Mouse (Mus musculus): ENCODE results near the gene Nipal1. TPM values are rescaled to one million over a fixed set of nuclear protein-coding genes. Genes with fewer than 3 reads are reported as not detected.

The Nipal1 gene
- polyA plus RNA-seq, 1 experiment from 2014 or later: 0.80 TPM

DNA sequence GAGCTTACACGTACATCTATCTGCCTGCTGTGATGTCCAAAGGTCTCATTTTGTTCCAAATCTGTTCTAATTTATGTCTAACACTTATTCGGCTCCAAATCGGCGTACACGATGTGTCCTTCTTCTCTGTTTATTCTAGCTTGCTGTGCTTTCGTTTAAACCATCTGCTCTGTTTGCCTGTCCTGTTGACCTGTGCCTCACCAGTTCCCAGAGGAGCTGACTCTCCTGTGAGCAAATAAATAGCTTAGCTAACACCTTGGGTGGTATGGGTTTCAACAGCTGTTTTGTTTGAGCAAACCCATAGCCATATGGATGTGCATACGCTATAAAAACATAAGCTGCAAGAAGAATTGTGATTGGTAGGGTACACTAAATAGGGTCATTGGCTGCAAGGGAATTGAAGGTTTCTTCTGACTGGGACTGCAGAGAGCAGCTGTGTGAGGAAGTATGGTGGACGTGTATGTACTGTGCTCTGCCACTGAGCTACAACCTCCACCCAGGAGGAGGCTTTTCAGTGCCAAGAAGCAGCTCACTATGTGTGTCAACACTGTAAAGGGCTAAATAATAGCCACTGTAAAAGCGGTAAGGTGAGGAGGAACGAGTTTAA is 5.6 kb downstream of the Nipal1 start:
- H3K36me3 ChIP-seq (replicated peaks; ENCODE audit: control insufficient read depth, insufficient read depth, low read depth, low read length): no peaks in the 10 kb centered on the region
- no peak overlapping the region for H3K4me3 ChIP-seq (ENCODE audit: low read depth, low read length)
- H3K4me1 ChIP-seq (ENCODE audit: control insufficient read depth, insufficient read depth, low read length): no peaks in the 10 kb centered on the region; the same call in 1 of the 2 replicates
- no peaks in the 10 kb centered on the region for H3K9me3 ChIP-seq (replicated peaks; ENCODE audit: control insufficient read depth, low read length)
- no peak overlapping the region for H3K9ac ChIP-seq (replicated peaks; ENCODE audit: low read length)
- ATAC-seq (replicated peaks; ENCODE audit: insufficient number of reproducible peaks, low FRiP score, low TSS enrichment, low read depth) (no peak), DNase-seq (ENCODE audit: low spot score) (no peak)
- no peak overlapping the region for H3K27ac ChIP-seq (replicated peaks; ENCODE audit: low read depth, low read length)
- H3K27me3 ChIP-seq (ENCODE audit: control insufficient read depth, insufficient read depth, low read length): no peaks in the 10 kb centered on the region
- WGBS: 59% methylated on average over 10 of the region's 10 CpGs
- no peak overlapping the region for H3K4me2 ChIP-seq (ENCODE audit: low read depth, low read length)

DNA sequence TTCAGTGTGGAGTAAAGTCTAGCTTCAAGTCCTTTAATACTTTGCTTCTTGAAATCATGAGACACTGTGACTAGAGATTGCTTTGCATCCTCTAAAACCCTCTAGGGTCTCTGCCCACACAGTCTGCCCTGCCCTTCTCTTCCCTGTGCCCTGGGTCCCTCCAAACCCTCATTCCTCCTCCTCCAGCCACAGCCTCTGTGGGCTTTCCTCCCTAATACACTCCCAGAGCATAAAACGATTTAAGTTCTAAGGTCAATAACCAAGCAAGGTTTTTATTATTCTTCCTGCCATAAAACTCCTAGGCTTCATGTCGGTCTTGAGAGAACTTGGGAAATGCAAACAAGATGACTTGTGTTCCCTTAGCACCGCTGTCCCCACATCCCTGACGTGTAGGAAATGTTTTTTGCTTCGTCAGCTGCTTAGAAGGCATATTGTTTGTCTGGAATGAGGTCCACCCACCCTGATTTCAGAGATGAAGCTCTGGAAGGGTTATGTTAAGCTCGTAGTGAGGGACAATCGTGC is 8.7 kb downstream of the Nipal1 start:
- 57% methylated on average over 7 of the region's 7 CpGs for WGBS
- H3K27me3 ChIP-seq (ENCODE audit: control insufficient read depth, insufficient read depth, low read length): no peaks in the 10 kb centered on the region
- DNase-seq (ENCODE audit: low spot score): no peak
- no peak overlapping the region for H3K9ac ChIP-seq (replicated peaks; ENCODE audit: low read length)
- H3K36me3 ChIP-seq (replicated peaks; ENCODE audit: control insufficient read depth, insufficient read depth, low read depth, low read length): no peaks in the 10 kb centered on the region
- H3K27ac ChIP-seq (replicated peaks; ENCODE audit: low read depth, low read length): no peak overlapping the region
- H3K4me1 ChIP-seq (ENCODE audit: control insufficient read depth, insufficient read depth, low read length): no peaks in the 10 kb centered on the region
- no peak for ATAC-seq (replicated peaks; ENCODE audit: insufficient number of reproducible peaks, low FRiP score, low TSS enrichment, low read depth)
- H3K9me3 ChIP-seq (replicated peaks; ENCODE audit: control insufficient read depth, low read length): no peaks in the 10 kb centered on the region
- no peak overlapping the region for H3K4me2 ChIP-seq (ENCODE audit: low read depth, low read length)
- H3K4me3 ChIP-seq (ENCODE audit: low read depth, low read length): no peak overlapping the region

DNA sequence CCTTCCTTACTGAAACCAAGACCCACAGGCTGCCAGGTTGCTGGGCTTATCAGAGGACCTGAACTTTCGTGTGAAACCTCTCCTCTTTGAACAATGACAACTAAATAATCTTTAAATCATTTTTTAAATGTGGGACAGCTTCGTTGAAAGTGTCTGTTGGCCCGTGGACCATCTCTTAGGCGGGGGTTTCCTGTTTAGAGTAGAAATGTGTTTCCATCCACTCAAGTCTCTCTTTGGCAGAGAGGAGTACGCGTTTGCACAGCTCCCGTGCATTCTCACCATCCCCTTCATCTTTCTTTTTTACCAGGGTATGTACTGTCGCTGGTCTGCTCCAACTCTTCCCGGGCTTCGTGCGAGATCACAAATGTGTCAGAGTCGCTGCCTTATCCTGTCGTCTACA is 10.8 kb downstream of the Nipal1 start:
- no peak overlapping the region for H3K27ac ChIP-seq (replicated peaks; ENCODE audit: low read depth, low read length)
- H3K4me2 ChIP-seq (ENCODE audit: low read depth, low read length): no peak overlapping the region
- no peaks in the 10 kb centered on the region for H3K9me3 ChIP-seq (replicated peaks; ENCODE audit: control insufficient read depth, low read length)
- H3K9ac ChIP-seq (replicated peaks; ENCODE audit: low read length): no peak overlapping the region
- H3K4me1 ChIP-seq (ENCODE audit: control insufficient read depth, insufficient read depth, low read length): no peaks in the 10 kb centered on the region
- no peaks in the 10 kb centered on the region for H3K36me3 ChIP-seq (replicated peaks; ENCODE audit: control insufficient read depth, insufficient read depth, low read depth, low read length)
- WGBS: 88% methylated on average over 13 of the region's 13 CpGs
- DNase-seq (ENCODE audit: low spot score): no peak
- no peak for ATAC-seq (replicated peaks; ENCODE audit: insufficient number of reproducible peaks, low FRiP score, low TSS enrichment, low read depth)
- no peaks in the 10 kb centered on the region for H3K27me3 ChIP-seq (ENCODE audit: control insufficient read depth, insufficient read depth, low read length)
- no peak overlapping the region for H3K4me3 ChIP-seq (ENCODE audit: low read depth, low read length)

DNA sequence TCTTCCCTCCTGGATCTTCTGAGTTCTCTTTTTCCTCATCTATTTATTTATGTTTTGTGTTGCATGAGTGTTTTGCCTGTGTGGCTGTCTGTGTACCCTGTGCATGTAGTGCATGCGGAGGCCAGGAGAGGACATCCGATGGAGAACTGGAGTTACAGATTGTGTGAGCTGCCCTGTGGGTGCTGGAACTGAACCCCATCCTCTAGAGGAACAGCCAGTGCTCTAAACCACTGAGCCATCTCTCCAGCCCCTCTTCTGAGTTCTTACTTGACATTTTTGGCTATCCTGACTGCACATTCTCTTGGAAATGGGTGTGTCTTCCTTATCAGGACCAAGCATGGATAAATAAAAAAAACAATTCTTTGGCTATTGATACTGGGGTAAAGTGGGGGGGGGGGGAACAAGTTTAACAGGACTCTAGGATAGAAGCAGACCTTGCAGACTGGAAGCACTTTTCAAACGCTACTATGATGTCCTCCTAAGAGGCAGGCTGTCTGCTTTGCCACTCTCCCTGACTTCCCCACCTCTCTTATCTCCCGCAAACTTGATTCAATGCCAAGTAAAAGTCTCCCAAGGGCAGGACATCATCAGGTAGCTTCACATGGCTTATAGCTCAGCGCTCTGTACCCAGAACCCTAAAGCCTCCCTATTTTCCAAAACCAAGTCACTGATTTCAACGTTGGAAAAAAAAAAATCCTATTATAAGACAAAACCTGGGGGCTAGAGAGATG is 13.6 kb downstream of the Nipal1 start:
- Histone ChIP-seq H3K4me3 (ENCODE audit: low read depth, low read length) (no peak overlapping the region), H3K9me3 (replicated peaks; ENCODE audit: control insufficient read depth, low read length) (no peaks in the 10 kb centered on the region), H3K4me2 (ENCODE audit: low read depth, low read length) (no peak overlapping the region), H3K9ac (replicated peaks; ENCODE audit: low read length) (no peak overlapping the region), H3K4me1 (ENCODE audit: control insufficient read depth, insufficient read depth, low read length) (no peaks in the 10 kb centered on the region), H3K27ac (replicated peaks; ENCODE audit: low read depth, low read length) (no peak overlapping the region), H3K36me3 (replicated peaks; ENCODE audit: control insufficient read depth, insufficient read depth, low read depth, low read length) (no peaks in the 10 kb centered on the region), H3K27me3 (ENCODE audit: control insufficient read depth, insufficient read depth, low read length) (no peaks in the 10 kb centered on the region)
- WGBS: 86% methylated on average over 6 of the region's 6 CpGs
- no peak for DNase-seq (ENCODE audit: low spot score)
- ATAC-seq (replicated peaks; ENCODE audit: insufficient number of reproducible peaks, low FRiP score, low TSS enrichment, low read depth): no peak

DNA sequence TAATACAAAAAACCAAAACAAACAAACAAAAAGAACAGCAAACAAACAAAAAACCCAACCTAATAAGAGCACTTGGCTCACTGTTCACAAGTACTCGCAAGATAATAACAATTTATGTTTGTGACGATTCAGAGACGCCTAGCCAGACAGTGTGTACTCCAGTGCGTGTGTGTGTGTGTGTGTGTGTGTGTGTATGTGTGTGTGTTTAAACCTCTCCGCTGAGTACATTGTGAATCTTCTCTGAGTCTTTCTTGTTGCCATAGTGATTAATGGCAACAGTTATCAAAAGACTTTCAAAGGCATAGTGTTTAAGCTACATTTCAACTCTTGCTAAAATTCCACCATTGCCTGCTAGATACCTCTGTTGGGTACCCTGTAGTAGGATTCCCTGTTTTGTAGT is 16.5 kb downstream of the Nipal1 start:
- no peaks in the 10 kb centered on the region for H3K36me3 ChIP-seq (replicated peaks; ENCODE audit: control insufficient read depth, insufficient read depth, low read depth, low read length)
- ATAC-seq (replicated peaks; ENCODE audit: insufficient number of reproducible peaks, low FRiP score, low TSS enrichment, low read depth): no peak
- WGBS: 93% methylated on average over 5 of the region's 5 CpGs

DNA sequence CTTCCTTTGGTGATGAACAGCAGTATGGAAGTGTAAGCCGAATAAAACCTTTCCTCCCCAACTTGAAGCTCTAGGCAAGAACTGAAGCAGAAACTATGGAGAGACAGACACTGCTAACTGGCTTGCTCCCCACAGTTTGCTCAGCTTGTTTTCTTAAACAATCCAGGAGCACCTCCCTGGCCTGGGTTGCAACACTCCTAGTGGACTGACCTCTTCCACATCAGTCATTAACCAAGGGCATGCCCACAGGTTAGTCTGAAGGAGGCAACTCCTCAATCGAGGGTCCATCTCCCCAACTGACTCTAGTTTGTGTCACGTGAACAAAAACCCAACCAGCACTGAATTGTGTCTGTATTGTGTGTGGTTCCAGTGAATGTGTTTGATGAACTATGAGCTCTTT is 17.3 kb downstream of the Nipal1 start:
- Histone ChIP-seq H3K4me3 (ENCODE audit: low read depth, low read length) (no peak overlapping the region), H3K4me2 (ENCODE audit: low read depth, low read length) (no peak overlapping the region), H3K27ac (replicated peaks; ENCODE audit: low read depth, low read length) (no peak overlapping the region), H3K27me3 (ENCODE audit: control insufficient read depth, insufficient read depth, low read length) (no peaks in the 10 kb centered on the region), H3K9me3 (replicated peaks; ENCODE audit: control insufficient read depth, low read length) (no peaks in the 10 kb centered on the region), H3K4me1 (ENCODE audit: control insufficient read depth, insufficient read depth, low read length) (no peaks in the 10 kb centered on the region), H3K9ac (replicated peaks; ENCODE audit: low read length) (no peak overlapping the region), H3K36me3 (replicated peaks; ENCODE audit: control insufficient read depth, insufficient read depth, low read depth, low read length) (no peaks in the 10 kb centered on the region)
- DNase-seq (ENCODE audit: low spot score) (no peak), ATAC-seq (replicated peaks; ENCODE audit: insufficient number of reproducible peaks, low FRiP score, low TSS enrichment, low read depth) (no peak)
- whole genome bisulfite sequencing: 49% methylated on average over 3 of the region's 3 CpGs

More for the DNA sequence above, 16.5 kb downstream of the Nipal1 start:
- Histone ChIP-seq H3K9ac (replicated peaks; ENCODE audit: low read length) (no peak overlapping the region), H3K9me3 (replicated peaks; ENCODE audit: control insufficient read depth, low read length) (no peaks in the 10 kb centered on the region), H3K4me1 (ENCODE audit: control insufficient read depth, insufficient read depth, low read length) (no peaks in the 10 kb centered on the region), H3K27me3 (ENCODE audit: control insufficient read depth, insufficient read depth, low read length) (no peaks in the 10 kb centered on the region), H3K4me2 (ENCODE audit: low read depth, low read length) (no peak overlapping the region), H3K4me3 (ENCODE audit: low read depth, low read length) (no peak overlapping the region), H3K27ac (replicated peaks; ENCODE audit: low read depth, low read length) (no peak overlapping the region)
- no peak for DNase-seq (ENCODE audit: low spot score)

DNA sequence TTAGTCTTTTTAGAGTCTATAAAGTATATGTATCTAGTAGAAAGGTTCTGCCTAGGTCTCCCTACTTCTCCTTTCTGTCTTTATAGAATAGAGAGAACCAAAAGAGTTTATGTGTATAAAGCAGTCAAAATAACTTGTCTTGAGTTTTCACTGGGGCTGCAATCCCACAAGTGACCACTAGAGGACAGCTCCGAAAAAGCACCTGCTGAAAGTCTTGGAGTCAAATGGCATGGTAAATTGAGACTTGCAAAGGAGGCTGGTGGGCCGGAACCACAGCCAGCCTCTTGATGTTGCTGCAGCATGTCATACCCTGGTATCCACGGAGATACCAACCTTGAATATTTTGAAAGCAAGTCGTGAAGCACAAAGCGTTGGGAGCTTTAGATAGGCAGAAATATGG is 17.7 kb downstream of the Nipal1 start:
- WGBS: 25% methylated on average over 5 of the region's 5 CpGs
- Histone ChIP-seq H3K9me3 (replicated peaks; ENCODE audit: control insufficient read depth, low read length) (no peaks in the 10 kb centered on the region), H3K36me3 (replicated peaks; ENCODE audit: control insufficient read depth, insufficient read depth, low read depth, low read length) (no peaks in the 10 kb centered on the region), H3K27ac (replicated peaks; ENCODE audit: low read depth, low read length) (no peak overlapping the region), H3K4me3 (ENCODE audit: low read depth, low read length) (no peak overlapping the region), H3K4me1 (ENCODE audit: control insufficient read depth, insufficient read depth, low read length) (no peaks in the 10 kb centered on the region), H3K9ac (replicated peaks; ENCODE audit: low read length) (no peak overlapping the region), H3K4me2 (ENCODE audit: low read depth, low read length) (no peak overlapping the region), H3K27me3 (ENCODE audit: control insufficient read depth, insufficient read depth, low read length) (no peaks in the 10 kb centered on the region)
- ATAC-seq (replicated peaks; ENCODE audit: insufficient number of reproducible peaks, low FRiP score, low TSS enrichment, low read depth) (no peak), DNase-seq (ENCODE audit: low spot score) (peak; percentile 74)

DNA sequence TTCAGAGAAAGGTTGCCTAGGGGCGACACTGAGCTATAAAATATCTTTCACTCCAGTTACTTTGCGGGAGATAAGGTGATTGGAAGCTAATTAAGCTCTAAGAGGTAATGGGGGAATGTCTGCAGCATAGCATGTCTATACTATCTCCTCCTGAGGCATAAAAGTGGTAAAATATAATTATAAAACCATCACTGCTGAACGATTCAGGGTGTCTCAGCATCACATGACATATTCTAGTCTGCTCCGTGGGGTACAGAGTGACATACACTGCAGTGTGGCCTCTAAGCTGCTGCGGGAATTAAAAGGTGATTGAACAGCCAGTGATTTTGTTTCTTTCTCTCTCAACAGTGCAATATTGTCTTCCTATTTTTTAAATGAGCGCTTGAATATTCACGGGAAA is 18.8 kb downstream of the Nipal1 start:
- no peaks in the 10 kb centered on the region for H3K4me1 ChIP-seq (ENCODE audit: control insufficient read depth, insufficient read depth, low read length)
- no peak for ATAC-seq (replicated peaks; ENCODE audit: insufficient number of reproducible peaks, low FRiP score, low TSS enrichment, low read depth)
- H3K4me2 ChIP-seq (ENCODE audit: low read depth, low read length): no peak overlapping the region
- H3K27me3 ChIP-seq (ENCODE audit: control insufficient read depth, insufficient read depth, low read length): no peaks in the 10 kb centered on the region
- no peaks in the 10 kb centered on the region for H3K36me3 ChIP-seq (replicated peaks; ENCODE audit: control insufficient read depth, insufficient read depth, low read depth, low read length)
- no peaks in the 10 kb centered on the region for H3K9me3 ChIP-seq (replicated peaks; ENCODE audit: control insufficient read depth, low read length)
- WGBS: 82% methylated on average over 7 of the region's 7 CpGs
- no peak overlapping the region for H3K9ac ChIP-seq (replicated peaks; ENCODE audit: low read length)
- no peak overlapping the region for H3K4me3 ChIP-seq (ENCODE audit: low read depth, low read length)
- H3K27ac ChIP-seq (replicated peaks; ENCODE audit: low read depth, low read length): no peak overlapping the region
- DNase-seq (ENCODE audit: low spot score): no peak
